Mouse (Mus musculus): ENCODE results near the gene Gpr162.
"Not testable (repeated sequence)": the region's sequence is repeated elsewhere in the genome, so short reads cannot be mapped to it uniquely, and the experiment has no call there.

The Gpr162 gene

DNA sequence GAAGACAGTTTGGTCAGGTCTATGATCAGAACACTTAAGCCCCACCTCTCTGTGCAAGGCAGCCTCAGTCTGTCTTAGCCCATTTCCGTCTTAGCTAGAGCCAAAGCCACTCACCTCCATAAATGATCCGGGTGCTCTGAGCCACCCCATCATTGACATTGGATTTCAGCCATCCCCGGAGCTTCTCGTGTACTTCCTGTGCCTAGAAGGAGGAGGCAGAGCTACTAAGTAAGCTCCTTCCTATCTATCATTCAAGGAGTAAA is 52.4 kb downstream of the Gpr162 start:
- no peak for DNase-seq (ENCODE audit: low spot score)

DNA sequence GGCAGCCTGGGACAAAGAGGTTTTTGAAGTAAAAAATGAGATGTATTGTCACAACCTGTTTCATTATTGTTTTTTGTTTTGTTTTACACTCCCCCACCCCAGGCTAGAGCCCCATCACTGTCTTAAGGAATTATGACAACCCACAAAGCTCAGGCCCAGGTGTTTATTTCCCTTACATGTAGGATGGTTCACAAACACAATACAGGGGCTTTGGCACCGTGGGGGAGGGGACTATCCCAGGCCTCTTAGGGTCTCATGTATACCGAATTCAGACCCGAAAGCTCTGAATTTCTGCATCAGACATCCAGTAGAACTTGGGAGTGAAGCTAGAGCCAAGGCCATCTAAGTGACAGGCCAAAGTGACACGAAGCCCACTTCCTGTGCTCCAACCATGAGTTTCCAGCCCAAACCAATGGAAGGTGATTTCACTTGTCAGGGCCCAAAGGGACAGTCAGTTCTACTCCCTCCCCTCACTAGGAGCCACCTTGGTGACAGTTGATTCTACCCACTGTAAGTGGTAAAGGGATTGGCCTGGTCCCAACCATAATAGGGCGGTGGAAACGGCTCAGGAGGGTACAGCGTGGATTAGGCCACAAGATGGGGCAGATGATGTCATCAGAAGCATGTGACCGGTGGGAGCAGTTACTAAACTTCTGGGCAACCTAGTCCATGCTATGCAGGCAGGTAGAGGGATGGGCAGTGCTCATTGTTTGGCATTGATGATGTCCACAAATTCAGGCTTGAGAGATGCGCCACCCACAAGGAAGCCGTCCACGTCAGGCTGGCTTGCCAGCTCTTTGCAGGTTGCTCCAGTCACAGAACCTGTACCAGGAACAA is 53.0 kb downstream of the Gpr162 start:
- not testable (repeated sequence) for DNase-seq (ENCODE audit: low spot score)

DNA sequence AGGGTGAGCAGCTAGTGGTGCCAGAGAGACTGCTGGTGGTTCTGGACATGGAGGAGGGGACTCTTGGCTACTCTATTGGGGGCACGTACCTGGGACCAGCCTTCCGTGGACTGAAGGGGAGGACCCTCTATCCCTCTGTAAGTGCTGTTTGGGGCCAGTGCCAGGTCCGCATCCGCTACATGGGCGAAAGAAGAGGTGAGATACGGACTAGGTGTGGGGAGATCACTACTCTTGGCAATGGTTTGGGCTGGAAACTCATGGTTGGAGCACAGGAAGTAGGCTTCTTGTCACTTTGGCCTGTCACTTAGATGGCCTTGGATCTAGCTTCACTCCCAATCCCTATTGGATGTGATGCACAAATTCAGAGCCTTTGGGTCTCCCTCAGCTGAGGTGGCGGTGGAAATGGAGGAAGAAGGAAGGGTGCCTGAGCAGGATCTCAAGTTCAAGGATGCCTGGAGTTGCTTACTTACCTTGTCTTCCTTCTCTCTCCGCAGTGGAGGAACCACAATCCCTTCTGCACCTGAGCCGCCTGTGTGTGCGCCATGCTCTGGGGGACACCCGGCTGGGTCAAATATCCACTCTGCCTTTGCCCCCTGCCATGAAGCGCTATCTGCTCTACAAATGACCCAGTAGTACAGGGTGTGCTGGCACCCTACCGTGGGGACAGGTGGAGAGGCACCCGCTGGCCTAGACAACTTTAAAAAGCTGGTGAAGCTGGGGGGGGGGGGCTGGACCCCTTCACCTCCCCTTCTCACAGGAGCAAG is 53.8 kb downstream of the Gpr162 start:
- DNase-seq (ENCODE audit: low spot score): no peak

DNA sequence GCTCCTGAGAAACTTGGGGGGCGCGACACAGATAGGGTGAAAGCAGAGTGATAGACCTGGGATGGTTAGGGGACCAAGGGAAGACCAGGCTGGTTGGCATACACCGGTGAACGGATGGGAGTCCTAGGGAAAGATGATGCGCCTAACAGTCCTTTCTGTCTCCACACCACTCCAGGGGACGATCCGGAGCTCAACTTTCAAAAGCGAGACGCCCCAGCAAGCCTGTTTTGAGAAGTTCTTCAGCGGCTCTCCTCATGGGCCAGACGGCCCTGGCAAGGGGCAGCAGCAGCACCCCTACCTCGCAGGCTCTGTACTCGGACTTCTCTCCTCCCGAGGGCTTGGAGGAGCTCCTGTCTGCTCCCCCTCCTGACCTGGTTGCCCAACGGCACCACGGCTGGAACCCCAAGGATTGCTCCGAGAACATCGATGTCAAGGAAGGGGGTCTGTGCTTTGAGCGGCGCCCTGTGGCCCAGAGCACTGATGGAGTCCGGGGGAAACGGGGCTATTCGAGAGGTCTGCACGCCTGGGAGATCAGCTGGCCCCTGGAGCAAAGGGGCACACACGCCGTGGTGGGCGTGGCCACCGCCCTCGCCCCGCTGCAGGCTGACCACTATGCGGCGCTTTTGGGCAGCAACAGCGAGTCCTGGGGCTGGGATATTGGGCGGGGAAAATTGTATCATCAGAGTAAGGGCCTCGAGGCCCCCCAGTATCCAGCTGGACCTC is 54.6 kb downstream of the Gpr162 start:
- DNase-seq (ENCODE audit: low spot score): no peak

All from layer of hippocampus, adult 9-10 months (tissue).